Mouse (Mus musculus): ENCODE measurements at regions not wholly inside any gene's neighbourhood (a gene's known extent, or its start where the extent isn't known, plus 50 kb on each side); places are given as distances from the start of the nearest gene placed in this dataset.

GRCm38 (mm10) chr5:9781107-9781506 is 56.1 kb upstream of the Grm3 start:
- Histone ChIP-seq H3K4me3 (ENCODE audit: low read length) (no peak overlapping the region), H3K27me3 (ENCODE audit: insufficient read depth, low read length) (no peaks in the 10 kb centered on the region)
- ATAC-seq (ENCODE audit: low FRiP score, low TSS enrichment), result no peak

More at GRCm38 (mm10) chr5:9781107-9781506, 56.1 kb upstream of the Grm3 start:
- H3K4me1 ChIP-seq (ENCODE audit: insufficient read depth, low read length), result no peaks in the 10 kb centered on the region
- no peaks in the 10 kb centered on the region for H3K9me3 ChIP-seq (ENCODE audit: low read length)
- H3K9ac ChIP-seq (replicated peaks; ENCODE audit: low read length), result no peak overlapping the region
- H3K27ac ChIP-seq (ENCODE audit: low read length), result no peak overlapping the region
- no peaks in the 10 kb centered on the region for H3K36me3 ChIP-seq (ENCODE audit: insufficient read depth, low read length)
- H3K4me2 ChIP-seq (replicated peaks; ENCODE audit: low read depth, low read length), result no peak overlapping the region

All from kidney, embryonic 16.5 days (tissue).